Mouse (Mus musculus) bone marrow, adult 2 months (tissue): ENCODE data around the gene Dip2a.

Source experiments
- CTCF ChIP-seq: fragments of 200-500 bp; IDR thresholded peaks from 2 replicates; pipeline ENCODE4 v1.5.1; 2011; ENCODE audit warnings: low read length, control low read depth; ENCODE audit not compliant: control insufficient read depth, insufficient read depth
- POLR2A ChIP-seq: fragments of 200-500 bp; IDR thresholded peaks from 2 replicates; pipeline ENCODE4 v1.6.1; 2011; ENCODE audit warnings: low read depth, mild to moderate bottlenecking, control low read depth, low read length, borderline replicate concordance; ENCODE audit not compliant: control insufficient read depth

DNA sequence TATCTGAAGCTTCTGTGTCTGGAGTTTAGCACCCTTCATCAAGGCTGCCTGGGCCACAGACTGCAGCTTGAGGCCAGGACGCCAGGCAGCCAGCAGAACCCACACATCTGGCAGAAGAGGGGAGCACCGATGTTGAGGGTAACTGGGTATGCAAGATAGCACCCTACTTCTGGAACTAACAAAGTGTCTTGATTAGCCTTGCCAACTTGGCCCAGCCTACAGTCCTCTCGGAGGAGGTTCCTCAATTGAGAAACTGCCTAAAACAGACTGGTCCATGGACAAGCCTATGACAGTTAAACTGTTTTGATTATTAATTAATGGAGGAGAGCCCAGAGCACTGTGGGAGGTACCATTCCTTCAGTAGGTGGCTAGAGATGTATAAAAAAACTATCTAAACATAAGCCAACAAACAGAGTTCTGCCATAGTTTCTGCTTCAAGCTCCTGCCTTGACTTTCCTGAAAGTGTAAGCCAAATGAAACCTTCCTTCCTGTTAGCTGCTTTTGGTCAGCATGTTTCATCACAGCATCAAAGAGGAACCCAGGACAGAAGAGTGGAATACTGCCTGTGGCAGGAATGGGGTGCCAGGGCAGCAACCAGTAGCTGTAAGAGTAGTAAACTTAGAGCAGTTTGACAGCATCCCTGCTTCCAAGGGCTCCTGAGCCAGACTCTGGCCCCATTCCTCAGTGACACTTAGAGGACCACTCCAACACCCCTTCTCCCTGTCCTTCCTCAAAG, 55.0 kb downstream of the Dip2a start:
- TF ChIP-seq CTCF = no peak
- TF ChIP-seq POLR2A = no peak
